Mouse (Mus musculus): ENCODE data around the gene Mgat5. TPM values are rescaled to one million over a fixed set of nuclear protein-coding genes. Genes with fewer than 3 reads are reported as not detected.

Gene Mgat5
- polyA plus RNA-seq, 1 experiment: 3.6 TPM

GRCm38 (mm10) chr1:127511362-127511761 is 306.5 kb downstream of the Mgat5 start:
- no peaks in the 10 kb centered on the region for H3K36me3 ChIP-seq (ENCODE audit: control insufficient read depth, insufficient read depth)
- TF ChIP-seq CTCF (IDR thresholded peaks at IDR 0.05; ENCODE audit: control insufficient read depth, insufficient read depth, insufficient read length): no peak
- no peak for TF ChIP-seq USF1 (IDR thresholded peaks at IDR 0.05; ENCODE audit: low read depth)
- TF ChIP-seq CEBPB (IDR thresholded peaks at IDR 0.05; ENCODE audit: low read depth): no peak
- no peak for TF ChIP-seq MYOG (IDR thresholded peaks at IDR 0.05; ENCODE audit: control insufficient read depth, extremely low read depth, insufficient read length)
- TF ChIP-seq MAX (IDR thresholded peaks at IDR 0.05): no peak
- no peak for TF ChIP-seq MYOD1 (IDR thresholded peaks at IDR 0.05; ENCODE audit: control insufficient read depth, insufficient read length, low read depth)
- TF ChIP-seq FOSL1 (IDR thresholded peaks at IDR 0.05; ENCODE audit: insufficient read depth, low read length, poor library complexity, severe bottlenecking): no peak

DNA sequence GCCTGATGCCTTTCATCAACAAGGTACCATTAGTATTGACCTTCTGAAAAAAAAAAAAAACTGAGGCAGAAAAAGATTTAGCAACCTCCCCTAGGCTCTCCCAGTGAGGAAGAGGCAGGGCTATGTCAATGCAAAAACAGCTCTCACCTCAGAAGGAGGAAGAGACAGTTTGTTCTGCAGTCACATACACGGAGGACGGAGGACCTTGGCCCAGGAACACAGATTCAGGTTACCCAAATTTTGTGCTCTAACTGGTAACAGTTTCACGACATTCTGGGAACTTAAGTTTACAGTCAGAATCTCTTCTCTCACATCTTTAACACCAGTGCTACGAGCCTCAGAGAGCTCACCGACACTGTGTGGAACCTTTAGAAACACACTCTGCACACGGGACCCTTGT is 307.9 kb downstream of the Mgat5 start:
- Histone ChIP-seq H3K36me3 (ENCODE audit: control insufficient read depth, insufficient read depth) (no peaks in the 10 kb centered on the region), H3K4me3 (ENCODE audit: insufficient read depth, poor library complexity, severe bottlenecking) (no peak overlapping the region), H3K27me3 (ENCODE audit: control insufficient read depth, insufficient read depth, insufficient read length) (peaks cover 13% of the 10 kb centered on the region), H3K79me2 (ENCODE audit: control insufficient read depth, insufficient read depth) (no peaks in the 10 kb centered on the region), H3K79me3 (ENCODE audit: low read depth) (no peaks in the 10 kb centered on the region), H3ac (ENCODE audit: control insufficient read depth, insufficient read length, low read depth) (no peak overlapping the region)
- TF ChIP-seq CTCF (IDR thresholded peaks at IDR 0.05; ENCODE audit: control insufficient read depth, insufficient read depth, insufficient read length) (no peak), CEBPB (IDR thresholded peaks at IDR 0.05; ENCODE audit: low read depth) (no peak), FOSL1 (IDR thresholded peaks at IDR 0.05; ENCODE audit: insufficient read depth, low read length, poor library complexity, severe bottlenecking) (no peak), MYOD1 (IDR thresholded peaks at IDR 0.05; ENCODE audit: control insufficient read depth, insufficient read length, low read depth) (no peak), MAX (IDR thresholded peaks at IDR 0.05) (no peak), MYOG (IDR thresholded peaks at IDR 0.05; ENCODE audit: control insufficient read depth, extremely low read depth, insufficient read length) (no peak), USF1 (IDR thresholded peaks at IDR 0.05; ENCODE audit: low read depth) (no peak)

More at GRCm38 (mm10) chr1:127511362-127511761, 306.5 kb downstream of the Mgat5 start:
- Histone ChIP-seq H3K4me3 (ENCODE audit: insufficient read depth, poor library complexity, severe bottlenecking) (no peak overlapping the region), H3K27me3 (ENCODE audit: control insufficient read depth, insufficient read depth, insufficient read length) (peaks cover 16% of the 10 kb centered on the region), H3K79me3 (ENCODE audit: low read depth) (no peaks in the 10 kb centered on the region), H3ac (ENCODE audit: control insufficient read depth, insufficient read length, low read depth) (no peak overlapping the region), H3K79me2 (ENCODE audit: control insufficient read depth, insufficient read depth) (no peaks in the 10 kb centered on the region)

DNA sequence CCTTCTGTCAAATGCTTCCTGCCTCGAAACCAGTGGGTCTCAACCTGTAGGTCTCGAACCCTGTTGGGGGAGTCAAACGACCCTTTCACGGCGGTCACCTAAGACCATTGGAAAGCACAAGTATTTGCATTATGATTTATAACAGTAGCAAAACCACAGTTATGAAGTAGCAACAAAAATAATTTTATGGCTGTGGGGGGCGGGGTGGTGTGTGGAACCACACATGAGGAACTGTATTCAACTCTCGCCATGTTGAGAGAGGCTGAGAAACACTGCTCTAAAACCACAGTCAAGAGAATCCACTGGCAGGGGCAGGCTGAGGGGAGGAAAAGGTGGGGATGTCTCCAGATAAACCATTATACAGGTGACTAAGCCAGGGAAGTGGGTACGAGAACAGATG is 308.3 kb downstream of the Mgat5 start:
- H3K36me3 ChIP-seq (ENCODE audit: control insufficient read depth, insufficient read depth): no peaks in the 10 kb centered on the region
- H3K79me2 ChIP-seq (ENCODE audit: control insufficient read depth, insufficient read depth): no peaks in the 10 kb centered on the region
- no peak overlapping the region for H3ac ChIP-seq (ENCODE audit: control insufficient read depth, insufficient read length, low read depth)
- no peaks in the 10 kb centered on the region for H3K79me3 ChIP-seq (ENCODE audit: low read depth)
- no peak for TF ChIP-seq MAX (IDR thresholded peaks at IDR 0.05)
- no peak for TF ChIP-seq MYOG (IDR thresholded peaks at IDR 0.05; ENCODE audit: control insufficient read depth, extremely low read depth, insufficient read length)
- TF ChIP-seq FOSL1 (IDR thresholded peaks at IDR 0.05; ENCODE audit: insufficient read depth, low read length, poor library complexity, severe bottlenecking): no peak
- no peak for TF ChIP-seq CTCF (IDR thresholded peaks at IDR 0.05; ENCODE audit: control insufficient read depth, insufficient read depth, insufficient read length)
- no peak for TF ChIP-seq CEBPB (IDR thresholded peaks at IDR 0.05; ENCODE audit: low read depth)
- TF ChIP-seq USF1 (IDR thresholded peaks at IDR 0.05; ENCODE audit: low read depth): no peak
- no peak for TF ChIP-seq MYOD1 (IDR thresholded peaks at IDR 0.05; ENCODE audit: control insufficient read depth, insufficient read length, low read depth)
- H3K4me3 ChIP-seq (ENCODE audit: insufficient read depth, poor library complexity, severe bottlenecking): no peak overlapping the region
- peaks cover 11% of the 10 kb centered on the region for H3K27me3 ChIP-seq (ENCODE audit: control insufficient read depth, insufficient read depth, insufficient read length)

DNA sequence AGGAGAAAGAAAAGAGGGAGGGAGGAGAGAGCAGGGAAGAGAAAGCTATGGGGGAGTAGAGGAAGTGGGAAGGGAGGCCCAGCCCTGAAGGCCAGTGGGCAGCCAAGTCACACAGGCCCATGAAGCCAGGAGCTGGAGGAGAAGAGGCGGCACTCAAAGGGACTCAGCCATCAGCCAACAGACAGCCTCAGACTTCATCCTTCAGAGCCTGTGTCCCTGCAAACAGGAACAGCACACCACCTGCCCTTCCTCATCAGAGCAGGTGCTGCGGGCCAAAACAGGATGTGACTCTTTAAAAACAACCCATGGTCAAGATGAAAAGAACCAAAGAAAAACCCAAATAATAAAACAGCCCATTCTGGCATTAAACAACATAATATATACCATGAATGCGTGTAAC is 308.8 kb downstream of the Mgat5 start:
- Histone ChIP-seq H3K79me2 (ENCODE audit: control insufficient read depth, insufficient read depth) (no peaks in the 10 kb centered on the region), H3K36me3 (ENCODE audit: control insufficient read depth, insufficient read depth) (no peaks in the 10 kb centered on the region), H3ac (ENCODE audit: control insufficient read depth, insufficient read length, low read depth) (no peak overlapping the region), H3K79me3 (ENCODE audit: low read depth) (no peaks in the 10 kb centered on the region), H3K4me3 (ENCODE audit: insufficient read depth, poor library complexity, severe bottlenecking) (no peak overlapping the region), H3K27me3 (ENCODE audit: control insufficient read depth, insufficient read depth, insufficient read length) (peaks cover 8% of the 10 kb centered on the region)
- no peak for TF ChIP-seq MYOD1 (IDR thresholded peaks at IDR 0.05; ENCODE audit: control insufficient read depth, insufficient read length, low read depth)
- TF ChIP-seq MYOG (IDR thresholded peaks at IDR 0.05; ENCODE audit: control insufficient read depth, extremely low read depth, insufficient read length): no peak
- TF ChIP-seq CEBPB (IDR thresholded peaks at IDR 0.05; ENCODE audit: low read depth): no peak
- no peak for TF ChIP-seq MAX (IDR thresholded peaks at IDR 0.05)
- TF ChIP-seq FOSL1 (IDR thresholded peaks at IDR 0.05; ENCODE audit: insufficient read depth, low read length, poor library complexity, severe bottlenecking): no peak
- no peak for TF ChIP-seq CTCF (IDR thresholded peaks at IDR 0.05; ENCODE audit: control insufficient read depth, insufficient read depth, insufficient read length)
- no peak for TF ChIP-seq USF1 (IDR thresholded peaks at IDR 0.05; ENCODE audit: low read depth)

DNA sequence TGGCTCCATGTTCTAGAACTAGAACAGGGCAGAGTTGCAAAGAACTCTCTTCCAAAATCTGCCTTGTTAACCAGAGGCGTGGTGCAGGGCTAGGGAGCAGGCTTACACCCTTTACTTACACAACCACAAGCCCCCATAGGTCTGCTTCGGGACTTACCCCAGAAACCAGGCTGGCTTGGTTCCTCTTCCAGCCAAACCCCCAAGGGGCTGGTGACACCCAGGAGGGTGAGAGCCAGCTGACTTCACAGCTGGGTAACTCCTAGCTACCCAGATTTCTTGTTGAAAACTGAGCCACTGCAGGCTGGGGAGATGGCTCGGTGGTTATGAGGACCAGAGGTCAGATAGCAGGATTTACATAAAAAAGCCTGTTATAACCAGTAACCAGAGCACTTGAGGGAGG is 309.7 kb downstream of the Mgat5 start:
- peaks cover 3% of the 10 kb centered on the region for H3K27me3 ChIP-seq (ENCODE audit: control insufficient read depth, insufficient read depth, insufficient read length)
- H3K79me2 ChIP-seq (ENCODE audit: control insufficient read depth, insufficient read depth): no peaks in the 10 kb centered on the region
- H3K4me3 ChIP-seq (ENCODE audit: insufficient read depth, poor library complexity, severe bottlenecking): no peak overlapping the region
- TF ChIP-seq USF1 (IDR thresholded peaks at IDR 0.05; ENCODE audit: low read depth) (no peak), CEBPB (IDR thresholded peaks at IDR 0.05; ENCODE audit: low read depth) (no peak), MYOG (IDR thresholded peaks at IDR 0.05; ENCODE audit: control insufficient read depth, extremely low read depth, insufficient read length) (no peak), CTCF (IDR thresholded peaks at IDR 0.05; ENCODE audit: control insufficient read depth, insufficient read depth, insufficient read length) (no peak), MYOD1 (IDR thresholded peaks at IDR 0.05; ENCODE audit: control insufficient read depth, insufficient read length, low read depth) (no peak), FOSL1 (IDR thresholded peaks at IDR 0.05; ENCODE audit: insufficient read depth, low read length, poor library complexity, severe bottlenecking) (no peak), MAX (IDR thresholded peaks at IDR 0.05) (no peak)
- H3K36me3 ChIP-seq (ENCODE audit: control insufficient read depth, insufficient read depth): no peaks in the 10 kb centered on the region
- H3K79me3 ChIP-seq (ENCODE audit: low read depth): no peaks in the 10 kb centered on the region
- no peak overlapping the region for H3ac ChIP-seq (ENCODE audit: control insufficient read depth, insufficient read length, low read depth)

GRCm38 (mm10) chr1:127514888-127515287 is 310.1 kb downstream of the Mgat5 start:
- H3ac ChIP-seq (ENCODE audit: control insufficient read depth, insufficient read length, low read depth): no peak overlapping the region
- TF ChIP-seq MYOG (IDR thresholded peaks at IDR 0.05; ENCODE audit: control insufficient read depth, extremely low read depth, insufficient read length) (no peak), MAX (IDR thresholded peaks at IDR 0.05) (no peak), CTCF (IDR thresholded peaks at IDR 0.05; ENCODE audit: control insufficient read depth, insufficient read depth, insufficient read length) (no peak), FOSL1 (IDR thresholded peaks at IDR 0.05; ENCODE audit: insufficient read depth, low read length, poor library complexity, severe bottlenecking) (no peak), USF1 (IDR thresholded peaks at IDR 0.05; ENCODE audit: low read depth) (no peak), CEBPB (IDR thresholded peaks at IDR 0.05; ENCODE audit: low read depth) (no peak), MYOD1 (IDR thresholded peaks at IDR 0.05; ENCODE audit: control insufficient read depth, insufficient read length, low read depth) (no peak)
- no peaks in the 10 kb centered on the region for H3K79me2 ChIP-seq (ENCODE audit: control insufficient read depth, insufficient read depth)

More at GRCm38 (mm10) chr1:127514888-127515287, 310.1 kb downstream of the Mgat5 start:
- no peaks in the 10 kb centered on the region for H3K79me3 ChIP-seq (ENCODE audit: low read depth)
- H3K4me3 ChIP-seq (ENCODE audit: insufficient read depth, poor library complexity, severe bottlenecking): no peak overlapping the region
- H3K36me3 ChIP-seq (ENCODE audit: control insufficient read depth, insufficient read depth): no peaks in the 10 kb centered on the region
- peaks cover 3% of the 10 kb centered on the region for H3K27me3 ChIP-seq (ENCODE audit: control insufficient read depth, insufficient read depth, insufficient read length)
